Mouse (Mus musculus) embryo, embryonic 11 days (tissue): ENCODE results near the gene Hs3st4.

Experiments
- DNase-seq: peaks from one replicate; pipeline ENCODE4 v3.0.0-alpha.2; 2015

Hs3st4 gene

DNA sequence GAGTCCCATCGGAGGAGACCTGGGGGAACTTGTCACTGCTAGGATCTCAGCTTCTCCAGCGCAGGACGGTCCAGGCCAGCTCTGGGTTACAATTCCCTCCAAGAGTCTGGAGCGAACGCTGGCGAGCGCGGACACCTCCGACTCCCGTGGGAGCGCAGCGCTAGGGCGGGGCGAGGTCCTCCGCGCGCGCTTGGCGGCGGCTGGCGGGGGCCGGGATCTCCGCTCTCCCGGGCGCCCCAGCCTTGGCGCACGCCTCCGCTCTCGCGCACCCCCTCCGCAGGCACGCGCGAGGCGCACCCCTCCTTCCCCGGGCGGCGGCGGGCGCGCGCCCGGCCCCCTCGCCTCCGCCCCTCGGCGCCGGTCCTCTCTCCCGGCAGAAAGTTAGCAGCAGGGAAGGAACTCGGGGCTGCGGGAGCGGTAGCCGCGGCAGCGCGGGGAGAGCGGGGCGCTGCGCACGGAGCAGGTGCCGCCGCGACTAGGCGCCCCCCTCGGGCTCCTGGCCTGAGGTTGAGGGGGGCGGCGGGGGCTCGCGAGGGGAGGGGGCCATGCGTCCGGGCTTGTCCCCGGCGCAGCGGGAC is at the start of gene Hs3st4:
Gene Hs3st4, plus strand, starts transcription at position 409 of the 578 bp plus-strand sequence.
- peak; percentile 61 for DNase-seq

DNA sequence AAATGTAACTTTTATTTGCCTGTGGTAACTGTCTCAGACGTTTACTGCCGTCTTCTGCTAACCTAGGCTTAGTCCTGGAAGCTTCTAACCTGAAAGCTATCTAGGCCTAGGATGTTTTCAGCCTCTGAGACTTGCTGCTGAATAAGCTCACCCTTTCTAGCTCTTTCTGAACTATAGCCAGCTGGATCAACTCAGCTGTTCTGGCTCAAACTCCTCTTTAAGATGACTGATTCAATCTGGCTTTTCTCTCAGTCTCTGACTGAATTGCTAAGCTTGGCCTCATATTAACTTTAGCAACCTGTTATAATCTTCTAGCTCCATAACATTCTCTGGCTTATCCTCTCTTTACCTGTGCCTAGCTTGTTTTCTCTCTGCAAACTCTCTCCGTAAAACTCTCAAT is 35.8 kb upstream of the Hs3st4 start:
- DNase-seq: no peak

DNA sequence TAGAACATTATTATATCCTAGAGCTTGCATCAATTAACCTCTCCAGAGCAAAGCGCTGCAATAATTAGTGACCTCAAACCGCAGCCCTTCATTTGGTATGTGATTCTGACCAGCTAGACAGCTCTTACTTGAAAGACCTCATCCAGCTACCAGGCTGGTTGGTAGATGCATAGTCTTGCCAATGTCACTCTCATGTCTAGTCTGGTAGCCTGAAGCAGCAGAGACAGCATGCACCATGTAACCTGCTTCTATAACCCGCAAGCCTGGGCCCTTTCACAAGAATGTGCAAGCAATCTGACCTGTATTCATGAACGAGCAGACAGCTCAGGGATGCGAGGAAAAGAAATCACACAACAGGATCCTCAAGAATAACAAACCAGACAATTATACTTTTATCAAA is 19.6 kb upstream of the Hs3st4 start:
- DNase-seq: no peak

DNA sequence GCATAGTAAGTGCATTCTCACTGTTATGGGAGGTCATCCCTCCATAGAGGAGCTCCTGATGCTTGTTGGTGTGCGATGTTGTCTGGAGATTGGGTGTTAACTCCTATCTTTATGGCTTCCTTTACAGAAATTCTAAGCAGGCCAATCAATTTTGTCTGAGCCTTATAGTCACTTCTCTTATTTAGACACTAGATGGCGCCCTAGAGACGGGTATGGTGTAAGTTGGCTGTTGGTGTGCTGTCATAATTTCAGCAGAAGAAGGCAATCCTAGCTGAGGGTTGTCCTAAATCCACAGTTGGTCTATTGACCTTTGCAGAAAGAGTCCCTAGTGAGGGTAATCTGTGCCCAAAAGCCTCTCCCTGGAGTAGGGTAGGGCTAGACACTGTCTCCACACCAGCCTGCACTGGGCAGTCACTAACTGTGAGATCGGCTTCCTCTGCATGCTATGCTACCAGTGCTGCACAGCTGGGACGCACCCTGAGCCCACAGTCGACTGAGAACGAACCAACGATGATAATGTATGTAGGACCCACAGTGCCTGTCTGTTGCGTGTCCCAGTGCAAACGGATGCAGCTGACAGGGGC is 18.0 kb upstream of the Hs3st4 start:
- DNase-seq: peak; percentile 66

DNA sequence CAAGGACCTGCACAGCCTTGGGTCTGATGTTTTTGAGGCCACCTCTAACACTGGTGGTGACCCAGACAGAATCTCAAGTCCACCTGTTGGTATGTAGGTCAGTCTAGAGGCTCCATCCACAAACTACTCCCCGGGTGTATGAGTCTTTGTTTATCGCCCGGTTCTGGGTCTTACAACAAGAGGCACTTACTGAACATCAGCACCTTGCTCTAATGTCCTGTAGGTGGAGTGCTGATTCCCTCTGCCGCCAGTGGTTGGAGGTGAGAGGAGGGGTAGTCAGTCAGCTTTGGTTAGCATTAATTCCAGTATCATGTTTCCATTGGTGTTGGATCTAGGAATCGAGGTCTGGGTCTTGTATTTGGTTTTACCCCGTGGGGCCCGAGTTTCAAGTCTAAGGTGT is 17.2 kb upstream of the Hs3st4 start:
- no peak for DNase-seq

DNA sequence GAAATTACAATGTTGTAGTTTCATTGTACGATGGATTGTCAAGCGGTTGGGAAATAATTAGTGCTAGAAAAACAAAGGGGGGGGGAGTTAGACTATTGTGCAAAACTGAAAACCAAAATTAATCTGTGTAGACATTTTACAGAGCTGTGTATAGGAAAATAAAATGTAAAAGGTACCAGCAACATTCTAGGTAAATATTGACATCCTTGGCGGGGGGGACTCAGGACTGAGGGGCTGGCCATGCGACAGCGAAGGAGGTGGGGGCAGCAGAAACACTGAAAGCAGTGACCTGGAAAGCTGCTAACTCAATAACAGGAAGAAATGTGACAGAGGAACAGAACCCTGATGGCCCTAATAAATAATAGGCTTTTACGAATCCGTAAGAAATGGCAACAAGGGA is 7.2 kb upstream of the Hs3st4 start:
- no peak for DNase-seq

DNA sequence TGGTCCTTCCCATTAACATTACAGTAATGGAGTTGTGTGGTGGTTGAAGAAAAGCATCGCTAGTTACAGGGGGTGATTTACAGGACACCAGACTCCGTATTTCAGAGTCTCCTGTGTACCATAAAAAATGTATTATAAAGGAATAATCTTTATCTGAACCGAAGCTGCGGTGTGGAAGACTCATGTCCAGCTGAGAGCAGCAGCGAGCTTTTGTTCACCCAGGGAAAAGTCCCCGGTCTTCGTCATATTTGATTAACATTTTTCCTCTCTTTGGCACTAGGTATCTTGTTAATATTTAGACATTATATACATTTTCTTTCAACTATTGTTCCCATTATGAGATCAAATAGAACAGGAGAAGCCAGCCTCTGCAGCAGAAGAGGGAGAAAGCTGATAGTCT is 1.2 kb upstream of the Hs3st4 start:
- no peak for DNase-seq

DNA sequence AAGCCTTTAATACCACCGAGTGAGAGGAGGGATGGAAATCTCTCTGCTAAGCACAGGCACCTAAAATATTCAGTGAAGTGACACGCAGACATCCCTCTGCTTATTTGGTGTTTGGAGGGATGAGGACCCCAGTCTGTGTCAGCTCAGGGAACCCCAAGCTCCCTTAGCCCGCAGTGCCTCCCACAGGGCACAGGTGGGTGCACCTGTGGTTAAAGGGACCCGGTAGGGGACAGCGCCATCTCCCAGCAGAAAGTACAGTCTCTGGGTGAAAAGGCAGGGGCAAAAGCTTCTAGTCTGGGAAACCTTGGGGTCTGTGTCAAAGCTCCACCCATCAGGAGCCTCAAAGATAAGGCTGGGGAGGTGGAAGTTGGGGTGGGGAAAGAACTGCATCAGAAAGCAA is 659 bp upstream of the Hs3st4 start:
- DNase-seq: no peak

DNA sequence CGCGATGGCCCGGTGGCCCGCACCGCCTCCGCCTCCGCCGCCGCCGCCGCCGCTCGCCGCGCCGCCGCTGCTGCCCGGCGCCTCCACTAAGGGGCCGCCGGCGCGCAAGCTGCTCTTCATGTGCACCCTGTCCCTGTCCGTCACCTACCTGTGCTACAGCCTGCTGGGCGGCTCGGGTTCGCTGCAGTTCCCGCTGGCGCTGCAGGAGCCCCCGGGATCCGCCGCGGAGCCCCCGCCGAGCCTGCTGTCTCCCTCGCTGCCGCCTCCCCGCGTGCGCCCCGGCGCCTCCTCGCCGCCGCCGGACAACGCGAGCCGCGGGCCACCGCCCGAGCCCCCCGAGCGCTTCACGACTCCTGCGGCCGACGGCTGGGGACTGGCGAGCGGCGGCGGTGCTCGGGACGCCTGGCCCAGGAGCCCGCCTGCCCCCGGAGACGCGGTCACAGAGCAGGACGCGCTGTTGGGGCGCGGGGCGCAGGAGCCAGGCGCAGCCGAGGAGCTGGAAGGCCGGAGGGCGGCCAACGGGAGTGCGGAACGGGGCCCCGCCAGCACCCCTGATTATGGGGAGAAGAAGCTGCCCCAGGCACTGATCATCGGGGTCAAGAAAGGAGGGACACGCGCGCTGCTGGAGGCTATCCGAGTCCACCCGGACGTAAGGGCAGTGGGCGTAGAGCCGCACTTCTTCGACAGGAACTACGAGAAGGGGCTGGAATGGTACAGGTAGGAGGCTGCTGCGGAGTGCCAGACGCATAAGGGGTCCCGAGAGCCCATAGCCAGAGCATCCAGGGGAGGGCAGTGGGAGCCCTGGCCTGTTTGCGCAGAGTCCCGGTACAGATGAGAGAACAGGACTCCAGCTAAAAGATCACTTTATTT is 743 bp downstream of the Hs3st4 start:
- peak; percentile 43 for DNase-seq

DNA sequence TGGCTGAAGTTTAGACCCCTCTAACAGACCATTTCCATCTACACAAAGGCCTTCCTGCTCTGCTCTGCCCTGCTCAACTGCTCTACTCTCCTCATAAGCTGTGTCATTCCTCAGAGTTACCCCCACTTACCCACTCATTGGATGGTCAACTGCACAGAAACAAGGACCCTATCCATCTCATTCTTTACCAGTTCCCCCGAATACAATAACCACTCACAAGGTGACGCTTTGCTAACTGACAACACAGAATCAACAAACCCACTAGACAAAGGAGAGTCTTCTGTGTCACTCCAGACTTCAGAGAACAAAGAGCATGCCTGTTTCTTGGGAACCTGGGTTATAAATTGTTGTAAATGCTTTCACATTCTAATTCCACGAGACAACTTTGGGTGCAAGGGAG is 9.5 kb downstream of the Hs3st4 start:
- DNase-seq: no peak

DNA sequence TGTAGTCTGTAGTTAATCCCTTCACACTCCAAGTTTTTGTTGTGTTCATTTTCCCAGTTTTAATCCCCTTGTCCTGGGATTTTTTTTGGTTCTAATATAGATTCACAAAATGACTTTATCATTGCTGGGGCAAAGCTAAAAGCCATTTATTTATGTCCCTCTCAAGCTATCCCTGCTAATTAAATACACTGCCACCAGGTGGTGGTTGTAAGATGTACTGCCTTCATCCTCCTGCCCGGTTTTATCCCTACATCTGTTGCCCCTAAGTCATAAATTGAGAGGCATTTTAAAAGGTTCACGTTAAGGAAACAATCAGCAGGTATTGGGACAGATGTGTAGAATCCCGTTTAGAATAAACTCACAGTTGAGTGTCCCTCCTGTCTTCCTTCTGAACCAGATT is 14.6 kb downstream of the Hs3st4 start:
- DNase-seq: no peak

DNA sequence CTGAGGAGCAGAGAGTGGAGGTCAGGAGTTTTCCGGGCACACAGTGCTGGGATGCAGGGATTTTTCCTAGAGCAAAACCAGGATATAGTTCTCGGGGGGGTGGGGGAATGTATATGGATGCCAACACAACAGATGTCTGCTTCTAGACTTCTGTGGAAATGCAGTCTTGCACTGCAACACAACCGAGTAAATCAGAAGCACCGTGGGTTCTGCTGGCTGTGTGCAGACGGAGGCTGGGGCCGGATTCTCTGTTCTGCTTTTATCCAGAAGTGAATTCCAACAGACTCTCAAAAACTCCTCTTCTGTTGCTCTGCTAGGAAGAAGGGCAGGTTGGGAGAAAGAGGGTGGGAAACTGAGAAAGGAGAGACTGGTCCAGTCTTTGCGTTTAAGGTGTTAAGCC is 15.9 kb downstream of the Hs3st4 start:
- no peak for DNase-seq

DNA sequence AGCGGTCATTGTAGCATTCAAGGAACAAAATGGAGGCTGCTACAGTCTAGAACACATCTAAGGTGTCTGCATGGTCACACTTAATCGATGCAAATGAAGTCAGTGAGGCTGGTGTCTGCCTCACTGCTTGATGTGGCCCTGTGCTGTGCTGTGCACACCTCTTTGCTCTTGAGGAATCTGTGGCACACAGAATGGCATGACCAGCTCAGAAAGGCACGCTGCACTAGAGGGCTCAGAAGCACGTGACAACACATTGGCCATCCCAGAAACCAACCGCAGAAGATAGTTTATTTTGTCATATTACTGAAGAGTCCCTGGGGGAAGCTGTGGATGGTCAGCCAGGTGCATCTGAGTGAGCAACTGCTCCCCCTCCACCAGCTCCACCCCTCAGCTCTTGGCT is 44.2 kb downstream of the Hs3st4 start:
- DNase-seq: no peak

DNA sequence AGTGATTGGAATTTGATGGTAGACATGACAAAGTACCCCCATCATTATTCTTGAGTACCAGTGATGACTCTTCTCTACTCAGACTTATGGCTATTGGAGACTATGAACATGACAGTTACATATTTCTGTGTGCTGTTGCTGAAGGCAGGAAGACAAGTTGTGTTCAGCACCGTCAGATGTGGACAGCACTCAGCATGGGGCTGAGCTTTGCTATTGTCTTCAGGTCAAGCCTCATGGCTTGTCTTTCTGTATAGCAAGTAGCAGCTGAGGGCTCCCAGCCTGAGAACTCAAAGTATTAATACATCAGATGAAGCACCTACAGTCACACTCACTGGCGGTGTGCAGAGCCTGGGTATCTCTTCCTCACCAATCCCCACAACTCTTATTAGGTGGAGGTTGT is 49.6 kb downstream of the Hs3st4 start:
- DNase-seq: peak; percentile 61

DNA sequence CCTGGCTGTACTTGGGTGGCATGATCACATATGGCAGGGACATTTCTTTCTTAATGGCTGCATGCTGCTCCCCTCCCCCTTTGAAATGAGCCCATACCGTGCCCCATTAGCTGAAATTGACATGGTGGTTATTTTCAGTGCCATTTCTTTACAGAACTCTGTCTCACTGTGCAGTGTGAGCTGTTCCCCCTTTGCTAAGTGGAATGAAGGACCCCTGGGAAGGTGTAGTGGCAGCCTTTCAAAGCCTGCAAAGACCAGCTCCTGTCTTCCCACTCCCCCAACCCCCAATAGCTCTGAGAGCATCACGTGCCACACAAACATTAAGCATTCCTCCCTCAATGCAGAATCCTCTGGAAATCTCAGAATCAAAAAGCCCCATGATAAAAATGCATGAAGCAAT is 50.7 kb downstream of the Hs3st4 start:
- DNase-seq: no peak

DNA sequence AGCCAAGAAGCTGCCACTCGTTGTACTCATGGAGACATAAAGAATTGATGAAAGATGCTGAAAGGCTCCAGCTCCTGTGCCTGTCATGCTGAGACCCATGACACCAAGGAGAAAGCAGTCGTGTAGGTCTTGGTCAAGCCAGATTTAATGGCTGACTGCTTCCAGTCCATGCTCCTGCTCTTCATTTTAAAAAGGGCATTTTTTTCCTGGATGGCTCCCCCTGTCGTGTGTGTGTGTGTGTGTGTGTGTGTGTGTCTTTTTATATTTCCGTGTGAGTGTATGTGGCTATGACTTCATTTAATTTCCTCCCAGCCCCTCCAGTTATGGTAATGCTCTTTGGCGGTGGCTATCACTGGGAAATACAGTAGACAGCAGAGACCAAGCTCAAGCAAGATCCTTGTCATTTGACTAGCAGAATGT is 54.6 kb downstream of the Hs3st4 start:
- no peak for DNase-seq

DNA sequence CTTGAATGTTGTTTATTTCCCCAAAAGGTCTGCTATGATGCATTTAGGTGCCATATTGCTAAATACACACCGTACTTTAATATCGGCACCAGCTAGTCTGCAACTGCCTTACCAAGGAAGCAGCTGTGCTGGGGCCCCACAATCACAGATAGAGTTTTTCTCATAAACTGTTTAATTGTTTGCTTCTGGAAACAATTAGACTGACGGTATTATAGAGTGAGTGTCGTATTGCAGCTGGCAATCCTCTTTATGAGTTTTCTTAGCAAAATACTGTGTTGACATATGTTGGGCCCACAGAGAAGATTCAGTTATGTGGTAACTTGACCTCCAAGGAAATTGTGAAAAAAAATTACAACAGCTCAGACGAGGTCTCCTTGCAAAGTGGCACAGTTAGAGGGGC is 56.5 kb downstream of the Hs3st4 start:
- peak; percentile 14 for DNase-seq

DNA sequence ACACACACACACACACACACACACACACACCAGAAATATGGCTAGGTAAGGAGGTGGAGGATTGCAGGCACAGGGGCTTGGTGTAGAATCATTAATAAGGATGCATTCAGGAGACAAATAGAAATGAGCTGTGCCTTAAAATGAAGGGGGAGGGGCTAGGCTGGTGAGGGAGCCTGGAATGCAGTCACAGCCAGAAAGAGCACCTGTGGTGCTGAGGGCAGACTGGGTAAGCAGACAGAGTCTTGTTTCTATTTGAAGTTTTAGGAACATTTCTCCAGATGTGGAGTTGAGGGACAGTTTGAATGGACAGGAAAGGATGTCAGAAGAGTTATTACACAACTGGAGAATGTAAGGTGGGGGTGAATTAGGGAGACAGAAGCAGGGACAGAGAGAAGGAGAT is 64.7 kb downstream of the Hs3st4 start:
- peak; percentile 22 for DNase-seq

DNA sequence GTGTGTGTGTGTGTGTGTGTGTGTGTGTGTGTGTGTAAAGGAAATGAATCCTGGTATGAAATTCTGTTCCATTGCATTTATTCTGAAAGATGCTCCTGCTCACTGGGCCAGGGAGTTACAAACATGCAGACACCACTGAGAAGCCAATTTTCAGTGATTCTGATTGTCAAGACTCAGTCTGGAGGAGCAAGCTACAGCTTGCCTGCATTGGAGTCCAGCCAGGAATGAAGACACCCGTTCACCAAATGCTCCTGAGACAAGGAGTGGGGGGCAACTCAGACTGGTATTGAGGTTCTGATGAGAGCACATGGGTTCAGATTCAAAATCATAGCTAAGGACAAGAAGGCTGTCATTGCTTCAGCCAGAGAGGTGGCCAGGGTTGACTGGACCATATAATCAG is 66.3 kb downstream of the Hs3st4 start:
- DNase-seq: no peak

DNA sequence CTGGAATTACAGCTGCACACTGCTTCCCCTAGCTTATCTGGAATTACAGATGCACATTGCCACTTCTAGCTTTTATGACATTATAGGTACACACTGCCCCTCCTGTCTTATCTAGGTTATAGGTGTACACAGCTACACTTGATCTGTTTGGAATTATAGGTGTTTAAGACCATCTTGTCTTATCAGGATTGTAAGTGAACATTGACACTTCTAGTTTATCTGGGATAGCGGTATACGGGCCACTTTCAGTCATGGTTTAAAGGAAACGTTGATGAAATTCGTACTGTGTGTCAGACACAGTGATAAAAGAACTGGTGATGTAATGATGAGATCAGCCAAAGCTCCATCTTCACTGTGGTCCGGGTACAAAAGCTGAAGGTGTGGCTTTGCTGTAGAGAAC is 67.8 kb downstream of the Hs3st4 start:
- no peak for DNase-seq

DNA sequence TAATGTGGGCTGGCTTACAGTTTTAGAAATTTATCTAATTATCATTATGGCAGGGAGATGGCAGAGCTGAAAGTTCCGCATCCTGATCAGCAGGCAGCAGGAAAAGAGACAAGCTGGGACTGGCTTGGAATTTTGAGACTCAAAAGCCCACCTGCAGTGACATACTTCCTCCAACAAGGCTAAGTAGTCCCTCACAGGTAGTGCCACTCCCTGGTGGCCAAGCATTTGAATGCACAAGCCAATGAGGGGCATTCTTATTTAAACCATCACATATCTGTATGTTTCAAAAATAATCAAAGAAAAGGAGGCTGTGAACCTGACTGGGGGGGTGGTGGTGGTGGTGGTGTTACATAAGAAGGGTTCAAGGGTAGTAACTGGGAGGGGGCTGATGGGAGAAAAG is 101.1 kb downstream of the Hs3st4 start:
- DNase-seq: no peak

DNA sequence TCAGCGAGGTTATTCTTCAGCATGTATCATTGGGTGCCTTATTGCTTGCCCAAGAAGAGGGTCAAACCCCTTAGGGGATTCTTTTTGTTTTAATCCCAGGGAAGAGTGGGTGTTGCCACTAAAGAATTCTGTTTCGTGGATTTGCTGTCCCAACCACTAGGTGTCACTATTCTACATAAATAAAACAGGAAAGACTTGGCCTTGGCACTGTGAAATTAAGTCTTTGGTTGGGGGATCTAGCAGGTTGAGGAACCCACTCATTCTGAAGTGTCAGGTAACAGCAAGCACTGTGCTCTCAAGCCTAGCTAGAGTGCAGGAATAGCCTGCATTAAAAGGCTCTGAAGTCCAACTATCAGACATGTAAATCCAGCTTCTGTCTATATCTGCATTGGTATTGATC is 146.3 kb downstream of the Hs3st4 start:
- DNase-seq: peak; percentile 72

DNA sequence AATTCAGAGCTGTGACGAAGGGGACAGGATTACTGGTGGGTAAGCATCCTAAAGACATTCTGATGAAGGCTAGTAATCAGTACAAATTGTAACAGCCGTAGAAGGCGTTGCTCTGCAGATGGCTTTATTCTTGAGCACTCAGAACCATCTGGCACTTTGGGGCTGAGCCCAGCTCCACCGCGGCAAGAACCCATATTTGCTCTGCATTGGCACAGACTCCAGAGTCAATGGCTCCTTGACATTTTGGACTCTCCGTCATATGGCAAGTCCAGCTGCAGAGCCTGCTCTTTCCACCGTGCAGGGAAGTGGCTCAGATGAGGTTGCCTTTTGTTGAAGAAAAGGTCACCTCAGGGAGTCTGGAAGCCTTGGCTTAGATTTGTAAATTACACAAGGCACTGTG is 148.6 kb downstream of the Hs3st4 start:
- DNase-seq: no peak

DNA sequence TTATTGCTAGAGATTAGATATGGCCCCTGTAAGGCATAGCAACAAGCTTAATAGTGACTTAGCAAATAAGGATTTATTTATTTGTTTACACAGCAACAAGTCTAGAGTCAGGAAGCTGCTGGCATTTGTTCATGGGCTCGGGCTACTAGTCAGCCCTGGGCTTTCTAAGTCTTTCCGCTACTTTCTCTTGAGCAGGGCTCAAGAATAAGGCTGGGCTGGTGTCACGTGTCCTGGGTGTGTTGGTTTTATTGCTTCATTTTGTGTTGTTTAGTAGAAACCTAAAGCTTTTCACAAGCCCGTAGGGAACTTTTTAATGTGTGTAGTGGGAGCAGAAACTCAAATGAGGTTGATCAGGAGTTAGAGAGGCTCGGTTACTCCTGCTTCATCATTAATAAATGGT is 153.5 kb downstream of the Hs3st4 start:
- no peak for DNase-seq
